Mouse (Mus musculus) gastrocnemius, postnatal 10 days (tissue): Measurements from ENCODE around the gene Nucb2. TPM values are rescaled to one million over a fixed set of nuclear protein-coding genes. Genes with fewer than 3 reads are reported as not detected.

ENCODE experiments used
- DNase-seq: peaks from one replicate; pipeline ENCODE4 v3.0.0; 2021; ENCODE audit warnings: mixed read lengths
- total RNA-seq, 2 experiments: library from RNA; stranded (reverse); gene quantifications; 2 replicates each; pipeline ENCODE4 v1.2.3; 2021

Nucb2 gene
- total RNA-seq, 2 experiments from 2014 or later, result 16.6 to 20.2 TPM

DNA sequence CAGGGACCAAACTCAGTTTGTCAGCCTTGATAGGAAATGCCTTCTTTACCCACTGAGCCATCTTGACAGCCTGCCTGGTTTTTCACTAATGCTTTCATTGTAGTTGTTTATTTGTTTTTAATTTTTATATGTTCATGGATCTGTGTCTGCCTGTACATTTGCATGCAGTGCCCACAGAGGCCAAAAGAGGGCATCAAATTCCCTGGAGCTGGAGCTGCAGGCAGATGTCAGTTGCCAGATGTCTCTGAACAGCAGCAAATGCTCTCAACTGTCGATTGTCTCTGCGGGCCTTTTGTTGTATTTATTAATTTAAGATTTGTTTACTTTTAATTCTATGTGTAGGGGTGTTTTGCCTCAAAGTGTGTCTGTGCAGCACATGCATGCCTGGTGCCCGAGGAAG is 15.6 kb downstream of the Nucb2 start:
- DNase-seq, result no peak

DNA sequence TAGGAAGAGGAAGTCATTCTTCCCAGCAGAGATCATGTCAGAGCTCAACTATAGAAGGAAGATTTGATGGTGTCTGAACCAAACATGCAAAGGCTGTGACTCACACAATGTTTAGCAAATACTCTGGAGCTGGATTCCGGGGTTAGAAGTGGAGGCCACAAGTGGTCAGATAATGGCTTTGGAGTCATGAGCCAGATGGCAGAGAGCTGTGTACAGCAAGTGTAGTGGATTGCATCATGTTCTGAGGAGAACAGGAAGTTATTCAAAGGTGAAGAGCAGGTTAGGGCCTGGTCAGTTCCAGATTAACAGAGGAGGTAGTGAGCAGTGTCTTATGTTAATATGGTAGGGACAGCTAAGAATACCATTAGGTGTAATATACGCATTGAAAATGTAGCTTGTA is 20.4 kb downstream of the Nucb2 start:
- no peak for DNase-seq

DNA sequence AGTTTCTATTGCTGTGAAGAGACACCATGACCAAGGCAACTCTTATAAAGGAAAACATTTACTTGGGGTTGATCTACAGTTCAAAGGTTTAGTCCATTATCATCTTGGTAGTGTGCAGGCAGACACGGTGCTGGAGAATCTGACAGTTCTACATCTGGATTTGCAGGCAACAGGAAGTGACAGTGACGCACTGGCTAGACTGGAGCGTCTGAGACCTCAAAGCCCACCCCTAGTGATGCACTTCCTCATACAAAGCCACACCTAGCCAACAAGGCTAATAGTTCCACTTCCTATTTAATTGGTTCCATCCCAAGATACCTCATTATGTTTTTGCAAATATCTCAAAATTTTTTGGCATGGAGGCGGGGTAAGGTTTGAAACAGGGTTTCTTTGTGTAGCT is 25.6 kb downstream of the Nucb2 start:
- no peak for DNase-seq

DNA sequence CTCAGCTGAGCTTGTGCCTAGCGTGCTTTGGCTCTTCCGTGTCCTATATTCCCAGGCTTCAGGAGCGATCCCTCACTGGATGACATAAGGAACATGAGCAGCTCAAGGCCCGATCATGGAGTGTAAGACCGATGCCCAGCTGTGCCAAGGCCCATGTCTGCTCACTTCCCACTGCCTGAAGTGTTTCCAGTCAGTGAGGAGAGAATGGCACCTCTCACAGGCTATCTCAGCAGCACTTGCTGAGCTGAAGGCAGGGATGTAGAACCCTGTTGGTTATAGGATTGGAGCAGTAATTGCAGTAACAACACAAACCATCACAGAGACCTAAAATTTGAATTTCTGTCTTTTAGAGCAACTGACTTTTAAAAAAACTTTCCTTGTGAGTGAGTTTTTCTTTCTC is 26.3 kb downstream of the Nucb2 start:
- no peak for DNase-seq

DNA sequence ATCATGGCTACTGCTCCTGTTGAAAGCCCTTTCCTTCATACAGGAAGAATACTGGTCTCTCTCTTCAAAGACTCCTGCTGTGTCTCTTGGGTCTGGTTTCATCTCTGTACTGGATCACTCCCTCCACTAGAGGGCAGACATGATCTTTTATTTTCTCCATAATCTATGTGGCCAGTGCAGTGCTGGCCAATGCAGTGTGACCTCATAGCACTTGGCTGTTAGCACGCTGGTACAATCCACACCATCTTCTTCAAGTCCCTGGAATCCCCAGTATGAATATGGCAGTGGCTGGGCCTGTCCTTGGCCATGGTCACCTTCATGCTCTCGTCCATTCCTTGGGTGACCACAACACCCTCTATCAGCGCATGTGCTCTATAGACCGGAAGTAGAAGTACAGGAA is 27.1 kb downstream of the Nucb2 start:
- peak; percentile 10 for DNase-seq

DNA sequence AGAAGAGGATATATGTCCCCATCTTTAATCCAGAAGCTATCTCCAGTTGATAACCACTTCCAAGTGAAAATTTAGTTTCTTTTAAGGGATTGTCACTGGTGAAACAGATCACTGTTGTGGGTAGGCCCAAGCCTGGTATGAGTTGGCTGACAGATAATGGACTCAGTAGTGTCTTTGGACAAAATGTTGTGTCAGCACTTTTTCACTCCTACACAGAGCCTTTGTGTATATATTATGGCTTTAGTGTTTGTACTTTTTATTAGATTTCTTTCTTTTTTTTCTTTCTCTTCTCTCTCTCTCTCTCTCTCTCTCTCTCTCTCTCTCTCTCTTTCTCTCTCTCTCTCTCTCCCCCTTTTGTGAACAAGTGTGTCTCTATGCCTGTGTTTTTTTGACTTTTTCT is 52.7 kb downstream of the Nucb2 start:
- DNase-seq, result no peak

DNA sequence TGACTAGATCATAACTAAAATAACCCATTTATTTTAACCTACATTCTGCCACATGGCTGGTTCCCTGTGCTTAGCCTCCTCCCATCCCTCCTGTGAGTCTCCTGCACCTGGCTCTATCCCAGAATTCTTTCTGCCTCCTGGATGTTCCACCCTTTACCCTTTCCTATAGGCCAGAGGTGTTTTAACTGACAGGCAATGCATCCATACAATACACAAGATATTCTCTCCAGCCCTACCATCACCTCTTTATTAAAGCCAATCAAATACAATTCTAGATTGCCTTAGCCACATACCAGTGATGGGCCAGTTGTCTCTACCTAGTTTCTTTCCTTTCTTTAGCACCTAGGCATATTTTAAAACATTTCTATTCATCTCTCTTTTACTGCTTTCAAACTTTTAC is 70.4 kb downstream of the Nucb2 start:
- DNase-seq, result no peak

Other genes with a start within 250 kb of the Nucb2 start
- 1 to 10 TPM; 2.6 to 3.2 TPM for gene Plekha7, start 196.0 kb upstream of the Nucb2 start, total RNA-seq
- gene Rps13, start 170.2 kb upstream of the Nucb2 start, total RNA-seq, result 100 to 1,000 TPM; 384 to 414 TPM
- 10 to 100 TPM; 11.4 to 16.1 TPM for gene Pik3c2a, start 60.9 kb upstream of the Nucb2 start, total RNA-seq